Mouse (Mus musculus): ENCODE results near the gene Asic2. TPM values are rescaled to one million over a fixed set of nuclear protein-coding genes. Genes with fewer than 3 reads are reported as not detected.

Gene Asic2
- polyA plus RNA-seq, 1 experiment from 2014 or later: not detected

DNA sequence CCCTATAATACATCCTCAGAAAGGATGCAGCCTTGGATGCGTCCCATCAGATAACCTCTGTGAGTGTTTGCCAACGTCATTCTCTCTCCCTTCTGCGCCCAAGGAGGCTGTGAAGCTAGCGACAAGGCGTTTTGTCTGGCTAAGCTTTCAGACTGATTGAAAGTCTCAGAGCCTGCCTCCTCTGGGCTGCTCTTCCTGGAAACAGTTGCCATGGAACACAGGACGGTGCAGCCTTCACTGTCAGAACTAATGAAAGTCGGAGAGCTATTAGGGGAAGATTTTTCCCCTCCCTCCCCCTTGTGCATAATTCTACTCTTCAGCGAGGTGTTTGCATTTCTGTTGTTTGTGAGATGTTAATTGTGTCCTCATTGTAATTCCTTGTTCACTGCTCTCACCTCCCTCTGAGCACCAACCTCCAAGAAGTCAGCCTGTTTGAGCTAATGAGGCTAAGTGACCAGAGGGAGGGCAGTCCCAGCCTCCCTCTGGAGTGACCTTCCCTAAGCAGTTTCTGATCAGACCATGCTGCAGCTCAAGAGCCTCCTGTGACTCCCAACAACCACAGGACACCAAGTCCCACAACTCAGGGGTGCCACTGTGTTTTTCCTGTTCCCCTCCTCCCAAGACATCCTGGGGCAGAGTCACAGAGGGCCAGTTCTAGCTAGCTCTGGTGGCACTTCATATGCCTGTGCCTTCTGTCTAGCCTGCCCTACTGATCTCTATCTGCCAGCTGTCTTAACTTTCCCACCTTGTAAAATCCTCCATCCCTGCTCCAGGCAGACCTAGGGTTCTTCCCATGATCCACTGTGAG, 70.5 kb downstream of the Asic2 start:
- WGBS: 8% methylated on average over 8 of the region's 8 CpGs
- ATAC-seq (replicated peaks; ENCODE audit: insufficient number of reproducible peaks, insufficient read depth, low FRiP score, low read depth): no peak
- no peak overlapping the region for H3K9ac ChIP-seq
- H3K27ac ChIP-seq: no peak overlapping the region
- H3K4me2 ChIP-seq: no peak overlapping the region
- H3K9me3 ChIP-seq (replicated peaks): no peaks in the 10 kb centered on the region
- no peak overlapping the region for H3K4me3 ChIP-seq
- H3K36me3 ChIP-seq: no peaks in the 10 kb centered on the region
- H3K4me1 ChIP-seq (replicated peaks): no peaks in the 10 kb centered on the region
- H3K27me3 ChIP-seq: no peaks in the 10 kb centered on the region; the same call in 1 of the 2 replicates

DNA sequence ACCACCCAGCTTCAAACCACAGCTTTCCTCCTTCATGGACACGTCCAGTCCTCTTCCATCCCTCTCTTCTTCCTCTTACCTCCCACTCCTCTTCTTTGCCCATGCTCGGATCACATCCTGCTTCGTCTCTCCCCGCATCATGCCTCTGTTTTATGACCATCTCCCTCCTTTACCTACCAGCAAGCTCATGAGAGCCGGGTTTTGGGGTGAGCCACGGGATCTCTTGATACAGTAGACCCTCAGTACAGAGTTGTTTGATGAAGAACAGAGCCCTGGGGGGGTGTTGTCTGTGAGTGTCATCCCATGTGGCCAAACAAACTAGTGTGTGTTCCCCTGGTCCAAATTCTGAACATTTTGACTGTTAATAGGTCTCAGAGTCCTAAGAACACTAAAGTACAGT, 71.7 kb downstream of the Asic2 start:
- WGBS: 77% methylated on average over 6 of the region's 6 CpGs
- ATAC-seq (replicated peaks; ENCODE audit: insufficient number of reproducible peaks, insufficient read depth, low FRiP score, low read depth): no peak
- H3K4me1 ChIP-seq (replicated peaks): no peaks in the 10 kb centered on the region
- no peak overlapping the region for H3K27ac ChIP-seq
- H3K9me3 ChIP-seq (replicated peaks): no peaks in the 10 kb centered on the region
- H3K4me3 ChIP-seq: no peak overlapping the region
- H3K36me3 ChIP-seq: no peaks in the 10 kb centered on the region
- no peaks in the 10 kb centered on the region; the same call in 1 of the 2 replicates for H3K27me3 ChIP-seq
- H3K4me2 ChIP-seq: no peak overlapping the region
- no peak overlapping the region for H3K9ac ChIP-seq

DNA sequence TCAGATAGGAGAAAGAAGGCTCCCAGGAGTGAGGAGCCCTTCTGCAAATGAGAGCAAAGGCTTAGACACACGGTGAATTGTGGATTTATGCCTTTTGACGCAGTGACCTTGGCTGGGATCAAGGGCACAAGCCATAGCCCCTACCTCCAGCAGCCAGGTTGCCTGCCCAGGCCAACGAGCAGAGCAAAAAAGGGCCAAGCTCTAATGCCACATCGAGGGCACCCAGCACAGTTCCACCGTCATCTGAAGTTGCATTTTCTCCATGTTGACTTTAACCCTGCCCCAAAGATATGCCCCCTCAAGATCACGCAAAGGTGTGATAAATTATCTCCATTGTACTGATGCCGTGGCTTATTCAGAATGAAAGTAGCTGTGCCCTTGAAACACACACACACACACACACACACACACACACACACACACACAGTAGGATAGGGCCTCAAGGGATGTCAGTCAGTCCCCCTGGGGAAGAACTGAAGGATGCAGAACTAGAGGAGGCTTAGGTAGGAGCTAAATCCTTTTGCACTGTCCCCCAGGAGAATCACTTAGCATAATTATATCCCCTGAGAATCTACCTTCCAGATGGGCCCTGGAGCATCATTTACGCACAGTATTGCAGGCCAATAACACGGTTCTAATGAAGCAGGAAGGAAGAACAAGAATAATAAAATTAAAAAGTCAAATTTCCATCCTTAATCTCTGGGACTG, 96.6 kb downstream of the Asic2 start:
- Histone ChIP-seq H3K4me3 (no peak overlapping the region), H3K27ac (no peak overlapping the region), H3K9ac (no peak overlapping the region), H3K4me2 (no peak overlapping the region), H3K36me3 (no peaks in the 10 kb centered on the region), H3K4me1 (replicated peaks) (no peaks in the 10 kb centered on the region), H3K9me3 (replicated peaks) (no peaks in the 10 kb centered on the region), H3K27me3 (no peaks in the 10 kb centered on the region)
- no peak for ATAC-seq (replicated peaks; ENCODE audit: insufficient number of reproducible peaks, insufficient read depth, low FRiP score, low read depth)
- 30% methylated on average over 9 of the region's 9 CpGs for WGBS

DNA sequence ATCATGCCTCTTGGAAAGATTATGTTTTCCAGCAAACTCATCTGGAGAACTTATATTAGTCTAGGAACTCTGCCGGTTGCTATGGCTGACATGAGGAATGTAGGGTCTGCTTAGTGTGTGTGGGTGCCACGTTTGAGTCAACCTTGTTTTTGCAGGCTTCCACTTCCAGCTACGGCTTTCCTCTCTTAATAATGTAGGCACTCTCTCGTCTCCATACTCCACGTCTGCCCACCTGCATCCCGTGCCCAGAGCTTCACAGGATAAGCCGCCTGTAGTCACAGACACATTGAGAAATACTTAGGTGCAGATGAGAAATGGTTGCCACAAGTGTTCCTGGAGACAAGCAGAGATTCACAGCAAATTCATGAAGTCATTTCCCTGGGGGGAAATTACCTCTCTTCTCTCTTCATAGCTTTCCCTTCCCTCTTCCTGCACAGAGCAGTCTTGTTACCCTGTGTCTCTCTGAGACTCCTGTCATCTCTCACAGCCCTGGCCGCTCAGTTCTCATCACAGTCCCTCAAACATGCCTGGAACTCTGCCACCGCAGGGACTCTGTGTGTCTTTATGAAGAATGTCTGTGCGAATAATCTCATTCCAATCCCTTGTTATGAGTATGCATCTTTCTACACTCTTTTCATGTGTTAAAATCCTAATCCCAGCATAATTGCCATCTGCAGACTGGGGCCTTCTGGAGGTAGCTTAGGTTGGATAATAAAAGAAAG, 102.4 kb downstream of the Asic2 start:
- no peaks in the 10 kb centered on the region; the same call in 1 of the 2 replicates for H3K4me1 ChIP-seq (replicated peaks)
- no peaks in the 10 kb centered on the region for H3K36me3 ChIP-seq
- no peak overlapping the region for H3K4me3 ChIP-seq
- no peaks in the 10 kb centered on the region for H3K9me3 ChIP-seq (replicated peaks)
- ATAC-seq (replicated peaks; ENCODE audit: insufficient number of reproducible peaks, insufficient read depth, low FRiP score, low read depth): no peak
- H3K27ac ChIP-seq: no peak overlapping the region
- no peak overlapping the region for H3K9ac ChIP-seq
- H3K4me2 ChIP-seq: no peak overlapping the region
- WGBS: 58% methylated on average over 10 of the region's 10 CpGs
- no peaks in the 10 kb centered on the region for H3K27me3 ChIP-seq

DNA sequence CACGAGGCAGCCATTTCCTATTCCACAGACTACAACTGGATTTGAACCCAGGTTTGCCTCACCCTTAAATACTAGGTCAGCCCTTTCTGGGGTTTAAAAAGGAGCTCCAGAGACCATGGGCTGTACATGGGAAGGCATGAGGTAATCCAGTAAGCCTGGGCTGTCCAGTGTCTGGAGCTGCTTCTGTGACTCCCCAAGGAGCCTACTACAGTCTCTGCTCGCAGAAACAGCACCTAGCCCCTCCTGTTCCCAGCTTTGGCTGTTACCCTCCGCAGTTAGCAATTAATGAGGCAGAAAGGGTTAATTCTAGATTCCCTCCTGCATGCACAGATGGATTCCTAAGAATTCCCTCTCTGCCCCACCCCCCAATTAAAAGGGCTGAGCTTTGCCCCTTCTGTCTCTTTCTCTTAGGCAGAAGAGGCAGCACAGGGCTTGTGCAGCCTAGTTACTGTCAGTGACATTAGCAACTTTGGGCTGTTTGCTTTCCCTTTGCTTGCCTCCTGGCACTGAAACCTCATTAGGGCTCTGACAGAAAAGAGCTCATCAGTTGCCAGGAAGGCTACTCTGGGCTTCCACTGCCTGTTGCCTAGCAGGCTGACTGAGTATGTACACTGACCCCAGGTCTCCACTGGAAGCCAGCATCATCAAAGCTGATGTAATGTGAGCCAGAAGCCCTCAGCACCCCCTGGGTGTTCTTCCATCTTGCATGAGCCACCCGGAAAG, 107.8 kb downstream of the Asic2 start, which contains the start of gene 5530401A14Rik:
TSS of gene 5530401A14Rik (plus strand) at position 424 of the 723 bp plus-strand sequence.
- WGBS: 46% methylated on average over 4 of the region's 4 CpGs
- ATAC-seq (replicated peaks; ENCODE audit: insufficient number of reproducible peaks, insufficient read depth, low FRiP score, low read depth): no peak

DNA sequence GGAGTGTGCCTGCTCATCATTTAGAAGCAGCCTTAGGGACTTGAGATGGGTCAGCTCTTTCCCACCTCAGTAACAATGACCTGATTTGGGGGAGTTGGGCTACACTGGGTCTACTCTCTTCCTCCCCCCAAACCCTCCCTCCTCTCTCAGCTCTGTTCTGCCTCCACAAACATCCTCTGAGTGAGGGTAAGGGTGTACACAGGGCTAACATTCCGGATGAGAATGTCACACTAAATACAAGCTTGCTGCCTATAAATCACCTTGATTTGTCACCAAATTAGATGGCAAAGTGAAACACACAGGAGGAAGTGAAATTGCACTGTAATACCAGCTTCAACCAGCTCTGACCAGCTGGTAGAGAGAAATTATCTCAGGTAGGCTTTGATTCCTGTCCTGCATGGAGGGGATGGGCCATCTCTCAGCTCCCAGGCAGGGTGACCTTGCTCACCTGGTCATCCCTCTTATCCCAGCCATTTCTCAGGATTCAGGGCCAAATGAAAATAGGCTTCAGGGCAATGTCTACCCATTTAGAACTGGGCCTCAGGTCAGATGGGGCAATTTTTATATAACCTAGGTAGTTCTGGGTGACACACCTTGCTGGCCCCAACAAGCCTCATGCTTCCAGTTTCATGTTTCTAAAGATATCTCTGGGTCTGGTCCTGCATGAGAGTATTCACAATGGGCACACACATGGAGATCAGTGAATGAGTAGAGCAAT, 120.3 kb downstream of the Asic2 start:
- H3K4me3 ChIP-seq: no peak overlapping the region
- 45% methylated on average over 1 of the region's 1 CpGs for WGBS
- H3K4me2 ChIP-seq: no peak overlapping the region
- H3K27ac ChIP-seq: no peak overlapping the region
- H3K27me3 ChIP-seq: no peaks in the 10 kb centered on the region
- no peak for ATAC-seq (replicated peaks; ENCODE audit: insufficient number of reproducible peaks, insufficient read depth, low FRiP score, low read depth)
- H3K9me3 ChIP-seq (replicated peaks): no peaks in the 10 kb centered on the region
- no peaks in the 10 kb centered on the region for H3K4me1 ChIP-seq (replicated peaks)
- no peaks in the 10 kb centered on the region for H3K36me3 ChIP-seq
- H3K9ac ChIP-seq: no peak overlapping the region

More for the DNA sequence above, 107.8 kb downstream of the Asic2 start, which contains the start of gene 5530401A14Rik:
- Histone ChIP-seq H3K36me3 (no peaks in the 10 kb centered on the region), H3K4me2 (no peak within 1 kb of the TSS), H3K9me3 (replicated peaks) (no peaks in the 10 kb centered on the region), H3K27ac (no peak within 1 kb of the TSS), H3K9ac (no peak within 1 kb of the TSS), H3K4me1 (replicated peaks) (no peaks in the 10 kb centered on the region; the same call in 1 of the 2 replicates), H3K4me3 (no peak within 1 kb of the TSS), H3K27me3 (no peaks in the 10 kb centered on the region)

DNA sequence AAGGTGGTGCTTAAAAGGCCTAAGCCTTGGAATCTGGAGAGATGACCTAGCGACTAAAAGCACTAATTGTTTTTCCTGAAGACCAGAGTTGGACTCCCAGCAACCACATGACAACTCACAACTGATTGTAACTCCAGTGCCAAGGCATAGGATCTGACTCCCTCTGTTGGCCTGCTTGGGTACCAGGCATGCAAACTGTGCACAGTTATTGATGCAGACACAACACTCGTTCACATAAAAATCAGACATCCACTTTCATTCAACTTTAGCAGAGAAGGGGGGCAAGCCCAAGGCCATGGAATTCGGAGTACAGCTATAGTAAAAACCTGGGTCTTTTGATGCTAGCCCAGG, 122.6 kb downstream of the Asic2 start:
- Histone ChIP-seq H3K27ac (no peak overlapping the region), H3K9ac (no peak overlapping the region)

DNA sequence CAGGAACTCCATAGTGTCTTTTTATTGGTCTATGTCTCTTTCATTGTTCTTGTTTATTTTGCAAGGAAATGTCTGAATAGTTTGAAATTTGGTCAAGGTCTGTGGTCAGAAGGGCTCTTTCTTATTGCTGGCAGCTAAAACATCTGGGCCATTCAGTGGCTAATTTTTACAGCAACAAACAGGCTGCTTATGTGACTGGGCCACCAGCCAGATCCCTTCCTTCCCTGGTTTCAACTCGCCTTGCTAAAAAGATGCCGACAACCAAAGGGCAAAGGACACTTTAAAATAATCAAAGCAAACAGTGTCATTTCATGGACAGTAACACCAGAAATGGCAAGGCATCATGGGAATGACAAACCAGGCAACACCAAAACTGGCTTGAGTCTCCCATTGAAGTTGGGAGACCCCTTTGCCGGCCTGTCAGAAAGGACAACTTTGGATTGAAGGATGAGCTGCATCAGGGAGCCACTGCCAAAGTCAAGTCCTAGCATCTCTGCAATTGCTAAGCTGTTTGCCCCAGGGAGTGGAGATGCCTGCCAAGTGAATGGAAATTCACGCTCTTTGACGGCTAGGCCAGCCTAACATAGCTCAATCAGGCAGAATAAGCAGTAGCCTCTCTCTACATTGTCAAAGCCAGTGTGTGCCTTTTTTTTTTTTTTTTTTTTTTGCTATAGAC, 123.1 kb downstream of the Asic2 start:
- no peaks in the 10 kb centered on the region for H3K9me3 ChIP-seq (replicated peaks)
- no peak overlapping the region for H3K27ac ChIP-seq
- no peak overlapping the region for H3K4me2 ChIP-seq
- WGBS: 58% methylated on average over 5 of the region's 5 CpGs
- no peaks in the 10 kb centered on the region for H3K4me1 ChIP-seq (replicated peaks)
- no peaks in the 10 kb centered on the region for H3K36me3 ChIP-seq
- H3K4me3 ChIP-seq: no peak overlapping the region
- H3K27me3 ChIP-seq: no peaks in the 10 kb centered on the region
- no peak for ATAC-seq (replicated peaks; ENCODE audit: insufficient number of reproducible peaks, insufficient read depth, low FRiP score, low read depth)
- no peak overlapping the region for H3K9ac ChIP-seq

More for the DNA sequence above, 122.6 kb downstream of the Asic2 start:
- ATAC-seq (replicated peaks; ENCODE audit: insufficient number of reproducible peaks, insufficient read depth, low FRiP score, low read depth): no peak
- H3K4me3 ChIP-seq: no peak overlapping the region
- no peaks in the 10 kb centered on the region for H3K36me3 ChIP-seq
- H3K9me3 ChIP-seq (replicated peaks): no peaks in the 10 kb centered on the region
- no peaks in the 10 kb centered on the region for H3K4me1 ChIP-seq (replicated peaks)
- no peak overlapping the region for H3K4me2 ChIP-seq
- H3K27me3 ChIP-seq: no peaks in the 10 kb centered on the region
- WGBS: 84% methylated on average over 3 of the region's 3 CpGs

DNA sequence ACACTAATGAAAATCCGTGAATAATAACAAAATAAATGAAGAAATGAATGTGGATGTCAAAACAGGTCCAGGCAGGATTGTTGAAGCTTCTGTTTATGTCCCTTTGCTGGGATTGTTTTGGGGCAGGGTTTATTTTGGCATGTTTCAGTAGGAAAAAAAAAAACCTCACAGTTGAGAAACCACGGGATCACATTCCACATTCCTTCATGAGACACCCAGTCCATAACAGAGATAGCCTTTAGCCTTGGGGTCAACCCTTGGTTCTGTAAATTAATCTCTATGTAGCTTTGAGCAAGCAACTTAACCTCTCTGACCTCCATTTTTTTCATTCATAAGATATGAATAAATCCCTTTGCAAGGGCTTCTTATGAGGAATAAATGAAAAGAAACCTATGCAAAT, 127.3 kb downstream of the Asic2 start:
- Histone ChIP-seq H3K4me2 (no peak overlapping the region), H3K36me3 (no peaks in the 10 kb centered on the region), H3K27ac (no peak overlapping the region), H3K4me3 (no peak overlapping the region), H3K9me3 (replicated peaks) (no peaks in the 10 kb centered on the region), H3K27me3 (no peaks in the 10 kb centered on the region), H3K9ac (no peak overlapping the region), H3K4me1 (replicated peaks) (no peaks in the 10 kb centered on the region)
- WGBS: 45% methylated on average over 2 of the region's 2 CpGs
- no peak for ATAC-seq (replicated peaks; ENCODE audit: insufficient number of reproducible peaks, insufficient read depth, low FRiP score, low read depth)

DNA sequence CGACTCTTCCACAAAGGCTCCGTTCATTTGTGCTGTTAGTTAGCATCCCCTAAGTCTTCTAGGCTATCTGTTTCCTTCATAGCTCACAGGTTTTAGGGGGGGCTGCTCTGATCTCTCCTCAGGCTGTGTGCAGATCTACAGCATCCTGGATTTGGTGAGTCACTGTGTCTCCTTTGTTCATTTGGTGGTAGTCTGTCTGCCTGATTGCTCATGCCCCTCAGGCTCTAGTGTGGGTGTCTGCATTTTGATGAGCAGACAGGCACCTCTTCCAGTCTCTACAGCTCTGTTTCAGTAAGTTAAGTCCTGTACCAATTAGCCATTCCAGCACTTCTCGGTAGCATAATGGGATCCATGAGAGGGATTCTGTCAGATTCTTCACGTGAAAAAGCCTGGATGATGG, 129.8 kb downstream of the Asic2 start:
- ATAC-seq (replicated peaks; ENCODE audit: insufficient number of reproducible peaks, insufficient read depth, low FRiP score, low read depth): no peak
- WGBS: 72% methylated on average over 4 of the region's 4 CpGs
- Histone ChIP-seq H3K27ac (no peak overlapping the region), H3K4me1 (replicated peaks) (no peaks in the 10 kb centered on the region), H3K9ac (no peak overlapping the region), H3K9me3 (replicated peaks) (no peaks in the 10 kb centered on the region), H3K4me2 (no peak overlapping the region), H3K4me3 (no peak overlapping the region), H3K27me3 (no peaks in the 10 kb centered on the region), H3K36me3 (no peaks in the 10 kb centered on the region)

Data from heart, embryonic 15.5 days (tissue).